Mouse (Mus musculus): ENCODE measurements around the gene Nfix.

Nfix gene

DNA sequence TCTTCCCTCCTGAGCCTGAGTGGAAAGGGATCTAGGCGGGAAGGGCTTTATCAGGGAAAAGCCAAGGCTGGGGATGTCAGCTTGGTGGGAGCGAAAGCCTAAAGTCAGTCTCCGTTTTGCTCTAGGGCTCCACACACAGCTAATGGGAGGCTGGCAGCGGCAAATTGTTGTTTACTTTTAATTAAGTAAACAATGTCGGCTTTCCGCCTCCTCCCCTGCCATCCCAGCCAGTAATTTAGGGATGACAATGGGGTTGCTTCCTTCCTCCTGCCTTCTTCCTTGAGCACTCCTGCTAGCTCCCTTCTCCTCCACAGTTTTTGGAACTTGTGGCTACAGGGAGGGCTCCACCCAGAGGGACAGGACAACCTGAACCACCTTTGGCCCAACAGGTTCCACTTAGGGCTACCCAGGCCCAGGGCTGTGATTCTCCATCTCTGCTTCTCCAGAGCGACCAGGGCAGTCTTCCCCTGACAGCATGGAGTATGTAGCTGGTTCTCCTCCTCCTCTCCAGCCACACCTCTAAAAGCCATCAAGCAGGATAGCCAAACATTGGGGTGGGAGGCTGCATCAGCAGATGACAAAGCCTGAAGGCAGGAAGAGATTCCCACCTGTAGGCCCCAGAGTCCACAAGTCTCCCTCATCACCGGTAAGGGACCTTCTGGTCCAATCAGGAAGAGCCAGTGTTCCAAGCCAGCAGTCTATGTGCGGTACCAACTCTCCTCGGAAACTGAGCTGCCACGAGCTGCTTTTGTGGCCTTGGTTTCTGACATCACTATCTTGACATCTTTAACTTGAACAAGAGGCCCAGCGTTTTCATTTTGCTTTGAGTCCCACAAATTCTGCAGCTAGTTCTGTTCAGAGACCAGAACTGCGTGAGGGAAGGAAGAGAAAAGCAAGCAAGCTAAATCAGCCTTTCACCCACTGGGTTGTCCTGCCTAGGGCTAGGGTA is 59.0 kb downstream of the Nfix start:
- DNase-seq (ENCODE audit: inconsistent ontology term) = no peak

GRCm38 (mm10) chr8:84739401-84739742 is 60.8 kb downstream of the Nfix start:
- no peak for DNase-seq (ENCODE audit: inconsistent ontology term)

DNA sequence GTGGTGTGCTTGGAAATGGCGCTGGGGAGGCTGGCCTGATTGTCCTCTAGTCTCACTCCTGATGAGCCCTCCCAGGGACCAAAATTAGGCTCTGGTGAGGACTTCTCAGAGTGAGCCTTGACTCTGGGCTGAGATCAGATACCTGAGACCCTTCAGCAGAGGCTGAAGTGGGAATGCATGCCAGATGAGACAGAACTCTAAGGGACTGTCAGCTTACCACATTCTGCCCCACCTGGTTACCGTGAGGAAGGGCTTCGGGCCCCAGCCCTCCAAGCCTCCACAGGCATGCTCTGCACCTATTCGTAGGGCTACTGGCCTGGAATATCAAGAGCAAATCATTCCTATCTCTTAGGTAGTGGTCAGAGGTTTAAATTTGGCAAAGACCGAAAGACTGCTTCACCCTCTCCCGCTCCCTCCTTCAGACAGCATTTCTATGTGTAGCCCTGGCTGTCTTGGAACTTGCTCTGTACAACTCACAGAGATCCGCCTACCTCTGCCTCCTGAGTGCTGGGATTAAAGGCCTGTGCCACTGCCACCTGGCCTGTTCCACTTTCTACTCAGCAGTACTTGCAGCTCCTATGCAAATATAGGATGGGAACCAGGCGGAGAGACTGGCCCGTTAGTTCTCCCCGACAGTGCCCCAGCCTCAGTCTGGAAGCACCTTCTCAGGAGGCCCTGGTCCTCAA is 61.3 kb downstream of the Nfix start:
- DNase-seq (ENCODE audit: inconsistent ontology term) = no peak

DNA sequence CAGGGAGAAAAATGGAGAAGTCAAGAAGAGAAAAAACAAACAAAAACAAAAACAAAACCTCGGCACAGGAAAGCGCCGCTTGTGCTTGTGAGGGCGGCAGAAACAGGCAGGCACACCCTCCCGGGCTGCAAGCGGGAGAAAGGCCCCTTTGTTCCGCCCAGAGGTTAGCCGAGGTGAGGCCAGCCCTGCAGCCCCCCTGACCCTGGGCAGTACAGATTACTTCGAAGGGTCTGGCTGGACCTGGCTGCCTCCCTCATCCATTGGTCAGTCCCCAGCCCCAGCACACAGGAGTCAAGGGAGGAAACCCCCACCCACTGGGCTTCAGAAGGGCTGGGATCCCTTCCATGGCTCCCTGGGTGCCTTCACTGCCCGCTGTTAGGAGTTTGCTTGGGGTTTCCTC is 61.9 kb downstream of the Nfix start:
- no peak for DNase-seq (ENCODE audit: inconsistent ontology term)

DNA sequence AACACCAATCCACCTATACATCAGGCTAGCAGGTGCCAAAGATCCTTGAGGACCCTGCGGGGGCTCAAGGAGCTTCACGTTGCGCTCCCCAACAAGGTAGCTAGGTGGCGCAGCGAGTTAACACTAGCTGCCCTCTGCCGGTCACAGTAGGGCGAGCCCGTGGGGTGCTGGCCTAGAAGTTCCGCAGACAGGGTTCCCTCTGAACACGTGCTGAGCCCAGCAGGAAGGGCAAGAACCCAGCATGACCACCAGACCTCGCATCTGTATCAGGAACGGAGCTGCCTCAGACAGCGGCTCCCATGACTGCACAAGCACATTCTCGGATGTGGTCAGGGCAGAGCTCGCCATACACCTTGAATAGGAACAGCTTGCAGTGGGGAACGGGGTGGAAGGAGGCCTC is 62.5 kb downstream of the Nfix start:
- DNase-seq (ENCODE audit: inconsistent ontology term) = peak; percentile 89

DNA sequence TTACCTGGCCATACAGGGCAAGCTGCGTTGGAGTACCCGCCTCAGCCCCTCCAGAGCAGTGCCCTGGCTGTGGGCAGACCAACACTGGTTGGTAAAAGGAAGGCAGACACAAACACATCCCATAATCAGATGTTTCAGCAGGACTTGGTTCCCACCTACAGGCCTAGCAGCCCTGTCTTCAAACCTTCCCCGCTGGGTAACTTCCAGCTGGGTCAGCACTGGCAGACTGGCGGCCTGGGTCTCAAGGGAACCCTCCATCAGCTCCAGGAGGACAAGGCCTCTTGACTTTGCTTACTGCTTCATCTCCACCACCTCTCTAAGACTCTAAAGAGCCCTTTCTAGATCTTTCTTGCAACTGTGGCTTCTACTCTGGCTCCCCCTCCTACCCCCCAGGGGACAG is 63.6 kb downstream of the Nfix start:
- DNase-seq (ENCODE audit: inconsistent ontology term) = no peak

DNA sequence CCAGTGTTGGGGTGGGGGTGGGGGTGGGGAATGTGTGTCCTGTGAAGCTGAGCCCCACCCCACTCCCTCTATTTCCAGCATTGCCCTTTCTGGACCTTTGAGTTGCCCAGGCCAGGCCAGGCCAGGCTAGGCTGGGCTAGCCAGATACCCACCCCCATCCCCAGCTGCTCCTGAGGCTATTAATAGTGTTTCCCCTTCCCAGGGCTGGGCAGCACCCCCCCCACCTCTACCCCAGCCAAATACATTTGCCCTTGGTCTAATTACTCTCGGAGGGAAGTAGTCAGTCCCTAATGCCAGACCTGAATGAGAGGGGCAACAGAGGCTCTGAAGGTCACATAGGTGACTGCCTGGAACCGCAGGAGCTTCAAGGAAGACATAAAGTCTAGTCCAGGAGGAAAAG is 64.5 kb downstream of the Nfix start:
- DNase-seq (ENCODE audit: inconsistent ontology term) = peak; percentile 73

DNA sequence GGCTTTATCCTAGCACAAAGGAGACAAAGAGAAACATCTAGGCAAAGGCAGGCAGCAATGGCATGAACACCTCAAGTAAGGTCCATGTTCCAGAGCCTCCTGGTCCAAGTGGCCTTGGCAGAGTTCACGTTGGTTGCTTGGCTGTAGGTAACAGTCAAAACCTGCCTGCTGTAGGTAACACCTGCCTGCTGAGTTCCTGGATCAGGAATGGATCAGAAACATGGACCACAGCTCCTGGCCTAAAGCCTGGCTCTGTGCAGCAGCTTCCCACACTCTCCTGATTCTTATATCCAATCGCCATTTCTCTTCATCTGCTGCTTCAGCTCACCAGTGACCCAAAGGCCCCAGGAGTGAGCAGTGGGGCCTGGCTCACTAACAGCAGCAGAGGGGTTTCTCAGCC is 65.5 kb downstream of the Nfix start:
- DNase-seq (ENCODE audit: inconsistent ontology term) = no peak

GRCm38 (mm10) chr8:84733959-84734358 is 66.2 kb downstream of the Nfix start:
- DNase-seq (ENCODE audit: inconsistent ontology term) = no peak

DNA sequence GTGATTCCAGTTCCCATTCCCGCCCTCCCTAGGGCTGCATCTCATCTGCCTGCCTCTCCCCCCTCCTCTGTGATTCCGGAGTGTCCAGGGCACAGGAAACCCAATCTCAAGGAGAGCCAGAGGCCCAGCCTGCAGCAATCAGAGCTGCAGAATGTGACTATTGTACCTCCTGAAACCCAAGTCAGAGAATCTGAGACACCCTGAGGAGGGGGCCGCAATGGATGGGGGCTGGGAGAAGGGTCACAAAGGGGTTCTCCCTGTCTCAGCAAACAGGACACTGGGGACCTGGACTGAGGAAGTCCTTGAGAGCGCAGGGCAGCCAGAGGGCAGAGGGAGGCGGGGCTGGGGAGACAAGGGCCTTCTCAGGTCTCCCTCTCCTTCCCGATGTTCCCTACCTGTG is 67.1 kb downstream of the Nfix start:
- DNase-seq (ENCODE audit: inconsistent ontology term) = no peak

DNA sequence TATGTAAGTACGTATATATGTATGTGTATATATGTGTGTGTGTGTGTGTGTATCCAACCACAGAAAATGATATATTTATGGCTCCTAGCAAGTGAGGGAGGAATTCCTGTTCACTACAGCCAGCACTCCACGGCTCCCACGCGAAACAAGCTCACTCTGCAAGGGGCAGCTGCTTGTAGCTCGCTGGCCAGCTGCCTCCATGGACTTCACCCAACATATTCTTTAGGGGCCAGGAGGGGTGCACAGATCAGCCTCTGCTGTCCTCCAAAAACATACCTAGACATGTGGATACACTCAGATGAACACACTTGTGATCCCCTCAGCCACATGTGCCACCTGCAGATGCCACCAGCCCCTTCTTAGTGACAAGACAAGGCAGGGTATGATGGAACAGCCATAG is 67.6 kb downstream of the Nfix start:
- no peak for DNase-seq (ENCODE audit: inconsistent ontology term)

- DNase-seq (ENCODE audit: inconsistent ontology term) = no peak
These were observed 68.6 kb downstream of the Nfix start for GRCm38 (mm10) chr8:84731371-84732177.

DNA sequence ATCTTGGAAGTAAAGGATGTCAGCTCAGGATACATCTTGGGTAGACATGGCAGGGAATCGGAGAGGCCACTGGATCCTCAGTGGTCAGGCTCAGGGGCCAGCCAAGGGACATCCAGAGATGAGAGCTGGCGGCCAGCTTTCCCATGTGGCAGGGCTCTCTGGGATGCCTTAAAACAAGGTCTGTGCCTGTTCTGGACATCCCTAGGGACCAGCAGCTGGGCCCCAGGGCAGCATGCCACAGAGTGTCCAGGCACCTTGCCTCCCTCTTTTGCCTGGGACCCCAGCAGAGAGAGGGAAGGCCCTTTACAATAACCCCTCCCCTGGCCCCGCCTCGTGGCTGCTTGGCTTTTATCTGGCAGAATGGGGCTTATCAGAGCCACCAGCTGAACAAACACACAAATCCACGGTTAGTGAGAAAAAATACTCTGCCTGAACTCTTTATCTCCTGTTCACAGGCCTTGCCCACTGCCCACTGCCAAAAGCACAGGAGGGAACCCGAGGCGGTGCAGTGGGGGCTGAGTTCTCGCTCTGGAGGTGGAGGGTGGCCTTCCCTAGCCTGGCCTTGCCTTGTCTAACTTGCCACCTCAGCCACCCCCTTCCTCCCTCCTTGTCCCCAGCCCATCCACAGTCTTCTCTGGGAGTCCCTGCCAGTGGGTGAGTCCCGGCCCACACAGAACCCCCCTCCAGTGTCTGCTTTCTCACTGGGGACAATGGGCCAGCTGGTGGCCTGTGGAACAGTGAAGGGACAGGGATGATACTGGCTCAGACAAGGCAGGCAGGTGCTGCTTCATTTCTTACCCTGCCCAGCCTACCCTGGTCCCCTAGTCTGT is 69.4 kb downstream of the Nfix start:
- DNase-seq (ENCODE audit: inconsistent ontology term) = peak; percentile 84

DNA sequence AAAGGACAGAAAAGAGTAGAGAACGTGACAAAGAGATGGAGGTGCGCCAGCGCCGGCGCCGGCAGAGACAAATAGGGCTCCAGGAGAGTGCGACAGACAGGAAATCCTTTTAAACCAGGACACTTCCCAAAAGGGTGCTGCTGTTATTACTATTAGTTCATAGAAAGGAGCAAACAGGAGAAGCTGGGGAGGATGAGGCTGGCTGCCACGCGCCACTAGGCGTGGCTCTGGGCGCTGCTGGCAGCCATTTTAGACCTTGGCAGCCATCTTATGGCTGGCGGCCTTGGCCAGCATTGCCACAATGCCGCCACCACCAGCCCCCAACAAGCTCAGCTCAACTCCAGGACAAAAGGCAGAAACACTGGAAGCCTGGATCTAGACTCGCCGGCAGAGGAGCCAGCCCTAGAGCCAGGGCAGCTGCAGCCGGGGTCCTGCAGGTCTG is 70.2 kb downstream of the Nfix start:
- DNase-seq (ENCODE audit: inconsistent ontology term) = no peak

DNA sequence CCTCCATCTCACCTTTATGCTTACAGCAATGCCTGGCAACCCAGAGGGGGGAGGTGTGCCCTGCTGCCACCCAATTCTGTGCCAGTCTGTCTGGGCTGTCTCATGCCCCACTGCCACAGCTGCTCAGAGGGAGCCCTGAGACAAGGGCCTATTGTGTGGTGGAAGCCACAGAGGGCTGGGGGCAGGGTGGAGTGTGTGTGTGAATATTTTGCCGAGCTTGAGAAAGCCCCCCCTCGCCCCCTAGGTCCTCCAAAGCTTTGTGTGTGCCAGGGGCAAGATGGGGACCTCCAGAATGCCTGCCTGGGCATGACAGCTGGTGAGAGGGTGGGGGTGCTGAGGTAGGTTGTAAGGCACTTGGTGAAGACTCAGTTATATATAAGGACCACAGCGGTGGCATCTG is 71.7 kb downstream of the Nfix start:
- peak; percentile 94 for DNase-seq (ENCODE audit: inconsistent ontology term)

- DNase-seq (ENCODE audit: inconsistent ontology term) = peak; percentile 72
These were observed 74.2 kb downstream of the Nfix start for GRCm38 (mm10) chr8:84725941-84726259.

DNA sequence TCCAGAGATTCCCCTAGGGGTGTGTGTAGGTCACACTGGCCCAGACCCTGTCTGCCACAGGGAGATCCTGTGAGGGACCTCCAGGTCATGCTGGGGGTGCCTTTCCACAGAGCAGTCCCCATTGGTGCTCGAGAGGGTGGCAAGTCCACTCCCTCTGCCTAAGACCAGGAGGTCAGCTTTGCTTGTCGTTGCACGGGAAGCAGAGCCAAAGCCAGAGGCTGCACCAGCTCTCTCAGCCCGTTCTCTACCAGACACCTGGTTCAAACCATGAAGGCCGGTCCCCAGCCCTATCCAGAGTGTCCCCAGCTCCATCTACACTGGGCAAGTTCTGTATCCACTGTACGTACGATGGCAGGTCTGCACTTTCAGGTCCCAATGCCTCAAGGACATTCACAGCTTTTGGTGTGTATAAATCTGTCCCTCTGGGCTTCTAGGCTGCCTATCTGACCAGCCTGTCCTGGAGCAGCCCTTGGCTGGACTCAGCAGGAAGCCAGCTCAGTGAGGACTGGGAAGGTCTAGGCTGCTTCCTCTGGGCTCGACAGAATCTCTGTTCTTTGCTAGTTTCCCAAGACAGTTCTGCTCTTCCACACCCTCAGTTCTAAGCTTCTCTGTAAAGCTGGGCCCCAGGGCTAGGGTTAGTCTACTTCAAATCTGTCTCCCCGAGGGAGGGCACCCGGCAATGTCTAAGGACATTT is 74.8 kb downstream of the Nfix start:
- no peak for DNase-seq (ENCODE audit: inconsistent ontology term)

DNA sequence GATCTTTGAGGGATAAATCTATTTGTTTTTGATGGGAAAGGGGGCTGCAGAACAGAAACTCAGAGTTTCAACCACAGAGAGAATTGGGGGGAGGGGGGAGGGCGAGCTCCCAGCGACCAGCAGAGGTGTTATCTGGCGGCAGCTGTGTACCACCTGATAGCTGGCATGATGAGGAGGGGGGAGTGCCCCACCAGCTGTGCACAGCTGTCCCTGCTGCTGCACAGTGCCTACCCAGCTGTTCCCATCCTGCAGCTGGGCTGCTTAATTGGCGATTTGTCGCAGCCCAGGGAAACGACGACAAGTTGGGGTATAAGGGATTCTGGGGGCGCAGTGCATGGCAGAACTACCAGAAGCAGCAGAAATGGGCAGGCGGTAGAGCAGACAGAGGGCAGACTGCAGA is 75.5 kb downstream of the Nfix start:
- no peak for DNase-seq (ENCODE audit: inconsistent ontology term)

GRCm38 (mm10) chr8:84723571-84723900 is 76.6 kb downstream of the Nfix start:
- no peak for DNase-seq (ENCODE audit: inconsistent ontology term)

- peak; percentile 89 for DNase-seq (ENCODE audit: inconsistent ontology term)
These were observed 77.1 kb downstream of the Nfix start, which contains the start of gene G430095P16Rik for GRCm38 (mm10) chr8:84722850-84723570. Gene G430095P16Rik (plus strand): TSS chr8:84723007.

DNA sequence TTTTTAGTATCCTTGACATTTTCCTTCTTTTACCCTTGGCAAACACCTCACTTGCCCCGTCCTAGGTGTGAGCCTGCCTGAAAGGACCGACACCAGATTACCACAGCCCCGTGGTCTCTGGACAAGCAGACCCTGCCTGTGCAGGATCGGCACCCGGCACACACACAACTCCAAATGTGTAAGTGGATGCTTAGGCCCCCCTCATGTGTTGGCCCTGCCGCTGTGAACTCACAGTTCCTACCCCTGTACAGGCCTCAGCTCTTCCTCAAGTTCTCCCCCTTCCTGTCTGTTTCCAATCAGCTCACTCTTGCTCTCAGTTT is 77.7 kb downstream of the Nfix start:
- no peak for DNase-seq (ENCODE audit: inconsistent ontology term)
